Mouse (Mus musculus) megakaryocyte, embryonic 14.5 days (primary cell): ENCODE measurements around the gene Clcnka. TPM values are rescaled to one million over a fixed set of nuclear protein-coding genes. Genes with fewer than 3 reads are reported as not detected.

ENCODE experiments used
- H3K27me3 ChIP-seq: replicated peaks from 2 replicates; pipeline ENCODE3; 2012; ENCODE audit warnings: inconsistent platforms
- H3K36me3 ChIP-seq: replicated peaks from 2 replicates; pipeline ENCODE3; 2012; ENCODE audit warnings: low read length, inconsistent platforms, mixed read lengths
- H3K4me1 ChIP-seq: 2 replicates; pipeline ENCODE4 v1.6.1; 2012; ENCODE audit warnings: inconsistent platforms
- H3K4me3 ChIP-seq: replicated peaks from 2 replicates; pipeline ENCODE3; 2012; ENCODE audit warnings: moderate library complexity, mild to moderate bottlenecking, inconsistent platforms
- H3K9me3 ChIP-seq: 2 replicates; pipeline ENCODE4 v1.6.1; 2012; ENCODE audit warnings: inconsistent platforms
- FLI1 ChIP-seq: IDR thresholded peaks from 2 replicates; pipeline ENCODE4 v1.6.1; 2012; ENCODE audit warnings: low read length, inconsistent platforms, mixed read lengths
- GATA1 ChIP-seq: IDR thresholded peaks from 3 replicates; pipeline ENCODE4 v1.6.1; 2012; ENCODE audit warnings: mixed read lengths, low read length, inconsistent platforms, borderline replicate concordance
- polyA plus RNA-seq: library from polyadenylated mRNA; stranded (reverse); fragments of >175 nt; gene quantifications from 2 replicates; pipeline ENCODE4 v1.2.3, GENCODE M21; 2012; ENCODE audit warnings: low replicate concordance; ENCODE audit not compliant: insufficient read depth

Clcnka gene
- polyA plus RNA-seq, 1 experiment = not detected

DNA sequence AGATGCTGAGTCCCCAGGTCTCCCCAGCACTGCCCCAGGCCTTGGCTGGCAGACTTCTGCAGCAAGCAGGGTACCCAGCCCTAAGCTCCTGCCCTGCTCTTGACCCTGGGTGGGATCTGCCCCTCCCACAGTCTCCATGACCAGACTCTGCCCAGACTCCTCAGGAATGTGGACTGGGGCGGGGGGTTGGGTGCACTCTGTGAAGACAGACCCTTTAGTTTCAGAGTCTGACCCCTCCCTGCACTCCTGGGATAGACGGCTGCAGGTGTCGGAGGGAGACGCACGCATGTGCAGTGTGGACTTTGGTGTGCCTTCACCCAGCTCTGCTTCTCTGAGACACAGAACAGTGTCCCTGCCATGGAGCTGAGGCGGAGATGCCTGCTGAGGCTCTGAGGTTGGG lies 60.5 kb downstream of the Clcnka start:
- H3K27me3 ChIP-seq = peaks cover 83% of the 10 kb centered on the region
- no peaks in the 10 kb centered on the region for H3K36me3 ChIP-seq
- no peaks in the 10 kb centered on the region for H3K9me3 ChIP-seq
- no peak overlapping the region for H3K4me3 ChIP-seq
- no peaks in the 10 kb centered on the region; the same call in 1 of the 2 replicates for H3K4me1 ChIP-seq
- TF ChIP-seq FLI1 (no peak), GATA1 (no peak)

DNA sequence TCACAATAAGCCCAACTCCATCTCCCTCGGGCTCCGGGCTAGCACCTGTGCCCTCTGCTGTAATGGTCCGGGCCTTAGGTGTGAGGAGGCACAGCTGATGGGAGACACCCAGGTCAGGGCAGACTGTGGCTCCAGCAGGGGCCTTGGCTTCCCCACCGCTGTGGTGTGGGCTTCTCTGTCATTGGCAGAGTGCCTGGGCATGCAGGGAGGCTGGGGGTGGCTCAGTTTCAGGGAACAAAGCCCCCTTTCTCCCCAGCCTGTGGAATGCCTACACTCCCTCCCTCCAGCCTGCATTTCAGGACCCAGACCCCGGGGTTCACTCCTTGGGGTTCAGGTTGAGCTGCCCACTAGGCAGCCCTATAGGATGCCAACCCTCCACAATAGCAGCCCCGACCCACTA lies 62.3 kb downstream of the Clcnka start:
- Histone ChIP-seq H3K4me3 (no peak overlapping the region), H3K4me1 (no peaks in the 10 kb centered on the region; the same call in 1 of the 2 replicates), H3K36me3 (no peaks in the 10 kb centered on the region), H3K9me3 (no peaks in the 10 kb centered on the region), H3K27me3 (peaks cover 88% of the 10 kb centered on the region)
- TF ChIP-seq GATA1 (no peak), FLI1 (no peak)

DNA sequence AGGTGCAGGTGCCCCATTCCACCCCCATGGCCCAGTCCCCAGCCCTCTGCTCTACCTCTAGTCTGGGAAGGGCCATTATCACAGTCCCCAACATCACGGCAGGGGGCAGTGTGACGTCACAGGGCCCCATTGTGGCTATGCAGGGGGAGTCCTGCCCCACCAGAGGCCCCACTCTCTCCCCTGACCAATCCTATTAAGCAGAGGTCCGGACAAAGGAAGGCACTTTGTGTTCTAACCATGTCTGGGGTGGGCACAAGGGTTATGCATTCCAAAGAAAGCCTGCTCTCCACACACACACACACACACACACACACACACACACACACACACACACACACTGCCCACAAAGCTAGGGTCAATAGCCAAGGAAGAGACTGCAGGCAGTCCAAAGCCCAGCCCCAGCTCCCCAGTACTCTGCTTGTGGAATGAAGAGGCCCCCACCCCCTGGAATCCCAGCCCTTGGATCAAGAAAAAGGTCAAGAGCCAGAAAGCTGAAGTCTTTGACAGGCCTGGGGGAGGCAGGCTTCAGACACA lies 63.2 kb downstream of the Clcnka start:
- H3K36me3 ChIP-seq = no peaks in the 10 kb centered on the region
- H3K4me3 ChIP-seq = no peak overlapping the region
- no peaks in the 10 kb centered on the region for H3K9me3 ChIP-seq
- H3K27me3 ChIP-seq = peaks cover 88% of the 10 kb centered on the region
- H3K4me1 ChIP-seq = no peaks in the 10 kb centered on the region; the same call in 1 of the 2 replicates
- TF ChIP-seq GATA1 = no peak
- no peak for TF ChIP-seq FLI1

DNA sequence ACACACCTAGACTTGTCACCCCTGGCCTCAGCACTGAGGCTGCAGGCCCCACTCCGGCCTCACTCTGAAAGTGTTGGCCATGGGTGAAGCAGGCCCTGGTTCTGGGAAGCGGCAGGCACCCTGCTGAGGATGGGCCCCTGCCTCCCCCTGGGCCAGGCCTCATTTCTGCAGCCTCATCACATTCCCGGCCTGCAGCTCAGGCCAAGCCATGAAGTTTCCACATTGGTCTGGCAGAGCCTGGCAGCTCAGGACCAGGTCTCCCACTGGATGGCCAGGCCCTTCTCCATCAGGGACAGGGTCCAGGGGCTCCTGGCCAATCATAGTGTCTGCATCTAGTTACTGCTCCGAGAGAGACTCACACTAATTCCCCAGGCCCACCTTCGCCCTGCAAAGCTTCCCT lies 63.8 kb downstream of the Clcnka start:
- TF ChIP-seq GATA1 = no peak

More for the DNA sequence above, 63.8 kb downstream of the Clcnka start:
- no peak overlapping the region for H3K4me3 ChIP-seq
- H3K36me3 ChIP-seq = no peaks in the 10 kb centered on the region
- H3K4me1 ChIP-seq = peaks cover 4% of the 10 kb centered on the region; the same call in 1 of the 2 replicates
- peaks cover 87% of the 10 kb centered on the region for H3K27me3 ChIP-seq
- H3K9me3 ChIP-seq = no peaks in the 10 kb centered on the region

Other genes starting within 250 kb of the Clcnka start
- not detected in 2 replicates for gene Rsg1, start 184.8 kb downstream of the Clcnka start, polyA plus RNA-seq
- 0.64 TPM in 1 of 2 replicates, not detected in the other for gene Arhgef19, start 159.2 kb downstream of the Clcnka start, polyA plus RNA-seq
- not detected in 2 replicates for gene Epha2, start 97.5 kb downstream of the Clcnka start, polyA plus RNA-seq
- not detected in 2 replicates for gene Fam131c, start 30.5 kb downstream of the Clcnka start, polyA plus RNA-seq
- gene Clcnkb, start 17.3 kb upstream of the Clcnka start, polyA plus RNA-seq = not detected in 2 replicates
- not detected in 2 replicates for gene Hspb7, start 22.1 kb upstream of the Clcnka start, polyA plus RNA-seq
- not detected in 2 replicates for gene Srarp, start 37.4 kb upstream of the Clcnka start, polyA plus RNA-seq
- 32.4 and 41.2 TPM in 2 replicates for gene Zbtb17, start 45.9 kb upstream of the Clcnka start, polyA plus RNA-seq
- 101 and 202 TPM in 2 replicates for gene Spen, start 139.9 kb upstream of the Clcnka start, polyA plus RNA-seq
- gene Fblim1, start 207.4 kb upstream of the Clcnka start, polyA plus RNA-seq = 4.7 and 17.1 TPM in 2 replicates
- gene Tmem82, start 219.9 kb upstream of the Clcnka start, polyA plus RNA-seq = 1.1 TPM in 1 of 2 replicates, not detected in the other
- gene Slc25a34, start 225.1 kb upstream of the Clcnka start, polyA plus RNA-seq = not detected in 2 replicates